Mouse (Mus musculus): ENCODE data around the gene Slc35f5.

DNA sequence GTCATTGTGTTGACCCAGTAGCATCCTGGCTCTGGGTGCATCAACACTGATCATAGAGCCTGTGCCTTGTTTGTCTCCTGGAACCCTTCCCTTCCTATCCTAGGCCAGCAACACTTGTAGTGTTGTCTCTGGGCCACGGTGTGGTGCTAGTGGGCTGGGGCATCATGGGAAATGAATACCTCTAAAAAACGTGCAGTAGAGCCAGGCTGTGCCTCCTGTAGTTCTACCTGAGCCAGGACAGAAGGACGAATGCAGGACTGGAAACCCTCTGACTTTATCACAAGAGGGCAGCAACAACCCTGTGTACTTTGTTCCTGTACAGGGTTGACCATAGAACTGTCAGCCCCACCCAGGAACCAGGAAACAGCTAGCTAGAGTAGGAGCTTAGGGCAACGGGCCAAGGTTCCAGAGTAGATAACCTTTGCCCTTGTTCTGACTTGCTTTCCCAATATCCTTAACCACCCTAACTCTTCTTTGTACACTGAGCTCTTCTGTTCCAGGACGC is 41.2 kb upstream of the Slc35f5 start:
- TF ChIP-seq CTCF (IDR thresholded peaks at IDR 0.05; ENCODE audit: low read depth), result peak; percentile 74
- no peak for TF ChIP-seq EP300 (IDR thresholded peaks at IDR 0.05; ENCODE audit: low read depth)
